ENCODE assay signal across 19 mouse cellular contexts in the genomic region with DNA sequence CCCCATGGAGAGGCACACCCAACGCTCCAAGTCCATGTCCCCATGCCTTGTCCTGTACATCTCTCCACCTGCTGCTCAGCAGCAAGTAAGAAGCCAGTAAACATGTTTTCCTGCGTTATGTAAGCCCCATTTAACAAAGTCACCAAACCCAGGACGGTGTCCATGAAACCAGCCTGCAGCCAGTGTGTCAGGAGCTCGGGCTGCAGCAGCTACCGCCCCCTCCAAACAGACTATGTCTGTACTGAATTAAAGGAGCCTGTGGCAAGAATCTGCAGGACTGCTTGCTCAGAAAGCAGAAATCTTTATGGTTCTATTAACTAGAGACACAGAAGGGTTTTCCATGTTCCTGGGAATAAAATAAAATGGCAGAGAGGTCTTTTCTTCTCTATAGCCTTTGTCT. TPM values are rescaled to one million over a fixed set of nuclear protein-coding genes. Genes with fewer than 3 reads are reported as not detected.
DNase-seq lines count a peak whose midpoint lies in the region; TF ChIP-seq lines count a peak whose summit lies in the region.
"Had no signal": no experiment of that assay in that cellular context is flagged by ENCODE, and none has a peak within 500 bp of the region (broad histone marks: within the 10 kb centered on the region; RNA-seq: fewer than 3 reads in every experiment).

No protein-coding gene starts in this region.

- intact Hi-C loops in left cerebral cortex, adult 2 months (cut with DNase I) = loop anchor here (5.0 kb wide), 1 partner anchor 327 kb away; no protein-coding TSS in a partner anchor
- intact Hi-C loops in left cerebral cortex, postnatal 14 days (cut with DNase I) = loop anchor here (5.0 kb wide), 1 partner anchor 77 kb away; no protein-coding TSS in a partner anchor

- H3K4me3 ChIP-seq in left cerebral cortex, adult 2 months = no peak overlapping the region
- H3K4me3 ChIP-seq: embryonic facial prominence, embryonic 10.5 days; embryonic facial prominence, embryonic 12.5 days; forebrain, embryonic 13.5 days; forebrain, embryonic 15.5 days had no signal

- H3K27ac ChIP-seq in left cerebral cortex, adult 2 months = peak overlapping the region; percentile 78
- H3K27ac ChIP-seq: embryonic facial prominence, embryonic 10.5 days; embryonic facial prominence, embryonic 12.5 days; forebrain, embryonic 13.5 days; forebrain, embryonic 15.5 days had no signal

- no peak for TF ChIP-seq CTCF in left cerebral cortex, adult 2 months (IDR thresholded peaks at IDR 0.05)

- peak; percentile 8 for DNase-seq in kidney, adult 9 months
- no peak for DNase-seq in kidney, postnatal 10 days
- no peak for DNase-seq in left cerebral cortex, adult 2 months (ENCODE audit: extremely low spot score in 1 of 2, low spot score in 2 of 2)
- DNase-seq in left cerebral cortex, postnatal 14 days (ENCODE audit: low spot score in 2 of 2) = no peak
- DNase-seq in brain, adult 2 months (ENCODE audit: low read depth, low spot score) = peak; percentile 65
- no peak for DNase-seq in urinary bladder, postnatal 4 days (ENCODE audit: low spot score in 2 of 2)
- DNase-seq: adrenal gland, adult 2 months; adrenal gland, postnatal 10 days; adrenal gland, postnatal 25 days; cerebellum, adult 11-12 months; cerebellum, adult 2 months; cerebellum, adult 9-10 months; cerebellum, postnatal 10 days; cerebellum, postnatal 25 days had no signal

RNA-seq across cellular contexts. Expression of a gene that starts 53.3 kb away (rescaled TPM):
- total RNA-seq in left cerebral cortex, adult 2 months (2021) = 10 to 100 TPM; 14.6 to 17.5 TPM
- total RNA-seq in left cerebral cortex, postnatal 14 days (2021) = 10 to 100 TPM; 12.8 to 13.4 TPM
- total RNA-seq: MEL had no signal

Comparison
In these comparisons a context has a peak if more than half of its experiments do, and no peak if none do; other contexts are left out.
1. DNase-seq: peak in kidney, adult 9 months (single experiment) and brain, adult 2 months (single experiment); none in kidney, postnatal 10 days (single experiment), left cerebral cortex, adult 2 months (0 of 2), left cerebral cortex, postnatal 14 days (0 of 2) and urinary bladder, postnatal 4 days (0 of 2).